Mouse (Mus musculus) cerebellum, adult 2 months (tissue): ENCODE measurements around the gene Slc22a5.

Source experiments
- CTCF ChIP-seq: fragments of 200-500 bp; IDR thresholded peaks from 2 replicates; pipeline ENCODE4 v1.5.1; 2011; ENCODE audit warnings: low read depth, mild to moderate bottlenecking, control low read depth, low read length, moderate library complexity, borderline replicate concordance; ENCODE audit not compliant: insufficient read depth
- POLR2A ChIP-seq: fragments of 200-500 bp; IDR thresholded peaks from 2 replicates; pipeline ENCODE4 v1.6.1; 2011; ENCODE audit warnings: low read length, control low read depth, borderline replicate concordance; ENCODE audit not compliant: insufficient read depth

DNA sequence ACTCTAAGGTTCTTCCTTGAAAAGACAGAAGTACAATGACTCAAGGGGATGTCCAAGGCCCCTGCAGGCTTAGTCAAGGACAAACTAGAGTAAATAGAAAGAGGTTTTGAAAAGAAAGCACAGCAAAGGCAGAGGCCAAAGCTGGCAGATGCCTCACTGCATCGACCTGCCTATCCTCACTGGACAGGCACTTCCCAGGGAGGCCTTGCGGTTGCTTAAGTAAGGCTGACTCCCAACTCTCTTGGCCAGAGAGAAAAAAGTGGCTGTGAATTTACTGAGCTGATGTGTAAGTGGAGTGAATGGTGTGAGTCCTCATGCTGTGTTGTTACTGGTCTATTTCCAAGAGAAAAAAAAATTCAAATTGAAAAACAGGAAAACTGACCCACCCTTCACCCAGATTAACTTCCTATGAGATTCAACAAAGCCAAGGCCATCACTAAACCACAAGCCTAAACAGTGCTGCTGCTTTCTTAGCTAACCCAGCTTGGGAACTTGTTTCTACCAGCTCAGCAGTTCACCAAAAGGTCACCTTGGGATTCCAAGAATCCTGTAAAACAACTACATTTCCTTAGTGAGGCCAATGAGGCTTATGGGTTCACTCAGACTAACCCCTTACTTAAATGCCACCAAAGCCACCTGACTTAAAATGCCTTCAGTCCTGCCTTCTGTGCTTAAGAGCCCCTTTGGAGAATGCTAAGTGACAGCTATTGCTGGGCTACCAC, 19.5 kb downstream of the Slc22a5 start:
- TF ChIP-seq CTCF = no peak
- TF ChIP-seq POLR2A = no peak
